Mouse (Mus musculus) hindbrain, embryonic 11.5 days (tissue): ENCODE measurements around the gene Vav2. TPM values are rescaled to one million over a fixed set of nuclear protein-coding genes. Genes with fewer than 3 reads are reported as not detected.

ENCODE experiments used
- ATAC-seq: fragments of 200-750 bp; cut with Nextera tagmentation; 2 replicates; pipeline ENCODE4 v1.8.0; 2017; ENCODE audit warnings: mild to moderate bottlenecking, moderate TSS enrichment, moderate library complexity; ENCODE audit not compliant: low FRiP score
- DNase-seq: peaks from one replicate; pipeline ENCODE4 v3.0.0-alpha.2; 2015; ENCODE audit warnings: low spot score
- H3K27ac ChIP-seq: fragments of 300-500 bp; sonication (generic); 2 replicates; pipeline ENCODE4 v1.5.1; 2014; ENCODE audit warnings: mild to moderate bottlenecking, low read depth, low read length
- H3K27me3 ChIP-seq: fragments of 300-500 bp; sonication (generic); 2 replicates; pipeline ENCODE4 v1.6.1; 2014; ENCODE audit warnings: mild to moderate bottlenecking, low read length, moderate library complexity, mixed read lengths; ENCODE audit not compliant: control insufficient read depth, insufficient read depth
- H3K36me3 ChIP-seq: fragments of 300-500 bp; sonication (generic); 2 replicates; pipeline ENCODE4 v1.6.1; 2014; ENCODE audit warnings: mild to moderate bottlenecking, low read length, moderate library complexity, mixed read lengths; ENCODE audit not compliant: control insufficient read depth, insufficient read depth
- H3K4me1 ChIP-seq: fragments of 300-500 bp; sonication (generic); replicated peaks from 2 replicates; pipeline ENCODE4 v1.6.1; 2014; ENCODE audit warnings: low read length, mixed read lengths; ENCODE audit not compliant: control insufficient read depth, insufficient read depth
- H3K4me2 ChIP-seq: fragments of 300-500 bp; sonication (generic); replicated peaks from 2 replicates; pipeline ENCODE4 v1.6.1; 2014; ENCODE audit warnings: mild to moderate bottlenecking, low read depth, low read length
- H3K4me3 ChIP-seq: fragments of 300-500 bp; sonication (generic); 2 replicates; pipeline ENCODE4 v1.5.1; 2014; ENCODE audit warnings: low read depth, low read length
- H3K9ac ChIP-seq: fragments of 300-500 bp; sonication (generic); 2 replicates; pipeline ENCODE4 v1.6.1; 2014; ENCODE audit warnings: low read depth, low read length
- H3K9me3 ChIP-seq: fragments of 300-500 bp; sonication (generic); 2 replicates; pipeline ENCODE4 v1.6.1; 2016; ENCODE audit warnings: low read length; ENCODE audit not compliant: control insufficient read depth
- WGBS: fragments of 180-500 bp; shearing (Covaris S2); extraction: QIAGEN DNeasy Blood & Tissue Kit; methylation state at CpG from one replicate; pipeline ENCODE4 v1.1.7; 2014; 5-methylcytosine and 5-hydroxymethylcytosine counted together
- polyA plus RNA-seq: library from polyadenylated mRNA; unstranded; fragments of >200 nt; fragmentation: Nextera tagmentation; extraction: Ambion mirVana; gene quantifications from 2 replicates; pipeline ENCODE4 v1.2.1, GENCODE M21; 2014

Vav2 gene
- polyA plus RNA-seq, 1 experiment from 2014 or later: 12.9 TPM

- Histone ChIP-seq H3K9me3 (no peaks in the 10 kb centered on the region), H3K4me1 (peaks cover 2% of the 10 kb centered on the region; the same call in 1 of the 2 replicates), H3K27ac (no peak overlapping the region), H3K9ac (no peak overlapping the region), H3K36me3 (peaks cover 14% of the 10 kb centered on the region), H3K4me2 (no peak overlapping the region), H3K27me3 (no peaks in the 10 kb centered on the region), H3K4me3 (no peak overlapping the region)
- DNase-seq (no peak), ATAC-seq (no peak)
- WGBS: 90% methylated on average over 3 of the region's 3 CpGs
Observed at GRCm38 (mm10) chr2:27445910-27446309, 19.1 kb upstream of the Vav2 start.

GRCm38 (mm10) chr2:27443450-27443708 lies 16.5 kb upstream of the Vav2 start:
- WGBS: 78% methylated on average over 5 of the region's 5 CpGs
- Histone ChIP-seq H3K4me3 (0 out of 2 replicates have a peak overlapping the region, but pooled peaks have one; percentile 64), H3K27ac (no peak overlapping the region), H3K9ac (no peak overlapping the region), H3K9me3 (no peaks in the 10 kb centered on the region), H3K36me3 (no peaks in the 10 kb centered on the region), H3K27me3 (no peaks in the 10 kb centered on the region), H3K4me2 (peak overlapping the region; percentile 86; the same call in 1 of the 2 replicates), H3K4me1 (peaks cover 2% of the 10 kb centered on the region; the same call in 1 of the 2 replicates)
- ATAC-seq (no peak), DNase-seq (no peak)

GRCm38 (mm10) chr2:27442708-27443449 lies 16.0 kb upstream of the Vav2 start:
- Histone ChIP-seq H3K27ac (peak overlapping the region; percentile 43; the same call in 1 of the 2 replicates), H3K4me2 (peak overlapping the region; percentile 86), H3K9ac (peak overlapping the region; percentile 80), H3K4me3 (peak overlapping the region; percentile 64), H3K36me3 (no peaks in the 10 kb centered on the region), H3K27me3 (no peaks in the 10 kb centered on the region), H3K9me3 (no peaks in the 10 kb centered on the region), H3K4me1 (peaks cover 2% of the 10 kb centered on the region; the same call in 1 of the 2 replicates)
- ATAC-seq (peak; percentile 61), DNase-seq (no peak)
- 32% methylated on average over 20 of the region's 20 CpGs for WGBS

- Histone ChIP-seq H3K27me3 (no peaks in the 10 kb centered on the region), H3K4me3 (peak within 1 kb of the TSS; percentile 64), H3K27ac (peak within 1 kb of the TSS; percentile 75), H3K4me2 (peak within 1 kb of the TSS; percentile 86), H3K4me1 (peaks cover 2% of the 10 kb centered on the region; the same call in 1 of the 2 replicates), H3K36me3 (no peaks in the 10 kb centered on the region), H3K9ac (peak within 1 kb of the TSS; percentile 80), H3K9me3 (no peaks in the 10 kb centered on the region)
- peak; percentile 100 for DNase-seq
- WGBS: 2% methylated on average over 36 of the region's 36 CpGs
- peak; percentile 91 for ATAC-seq
Observed at GRCm38 (mm10) chr2:27441767-27442707, 15.2 kb upstream of the Vav2 start, which contains the start of gene Brd3os. Brd3os (plus strand) TSS chr2:27442324.

- peaks cover 2% of the 10 kb centered on the region; the same call in 1 of the 2 replicates for H3K4me1 ChIP-seq
- H3K36me3 ChIP-seq: no peaks in the 10 kb centered on the region
- no peak overlapping the region for H3K27ac ChIP-seq
- no peak overlapping the region for H3K9ac ChIP-seq
- H3K4me2 ChIP-seq: no peak overlapping the region
- no peaks in the 10 kb centered on the region for H3K27me3 ChIP-seq
- WGBS: 24% methylated on average over 11 of the region's 11 CpGs
- H3K9me3 ChIP-seq: no peaks in the 10 kb centered on the region
- no peak for DNase-seq
- no peak for ATAC-seq
- no peak overlapping the region for H3K4me3 ChIP-seq
Observed at GRCm38 (mm10) chr2:27438281-27438680, 11.4 kb upstream of the Vav2 start.

GRCm38 (mm10) chr2:27437876-27438275 lies 11.0 kb upstream of the Vav2 start:
- 62% methylated on average over 1 of the region's 1 CpGs for WGBS
- Histone ChIP-seq H3K4me1 (no peaks in the 10 kb centered on the region), H3K9me3 (no peaks in the 10 kb centered on the region), H3K9ac (no peak overlapping the region), H3K27ac (no peak overlapping the region), H3K36me3 (no peaks in the 10 kb centered on the region), H3K4me3 (no peak overlapping the region), H3K27me3 (no peaks in the 10 kb centered on the region), H3K4me2 (no peak overlapping the region)
- DNase-seq: no peak
- no peak for ATAC-seq

GRCm38 (mm10) chr2:27432599-27432998 lies 5.8 kb upstream of the Vav2 start:
- no peaks in the 10 kb centered on the region for H3K27me3 ChIP-seq
- no peak overlapping the region for H3K4me2 ChIP-seq
- no peak overlapping the region for H3K4me3 ChIP-seq
- 69% methylated on average over 2 of the region's 2 CpGs for WGBS
- no peak overlapping the region for H3K27ac ChIP-seq
- H3K9me3 ChIP-seq: no peaks in the 10 kb centered on the region
- DNase-seq: no peak
- no peak overlapping the region for H3K9ac ChIP-seq
- ATAC-seq: no peak
- 0 out of 2 replicates have a peak, but pooled peaks cover 3% of the 10 kb centered on the region for H3K4me1 ChIP-seq
- H3K36me3 ChIP-seq: no peaks in the 10 kb centered on the region

GRCm38 (mm10) chr2:27430621-27431020 lies 3.8 kb upstream of the Vav2 start:
- H3K9ac ChIP-seq: no peak overlapping the region
- no peaks in the 10 kb centered on the region for H3K36me3 ChIP-seq
- no peak overlapping the region for H3K4me3 ChIP-seq
- no peak overlapping the region for H3K27ac ChIP-seq
- no peaks in the 10 kb centered on the region for H3K27me3 ChIP-seq
- no peak for ATAC-seq
- H3K4me2 ChIP-seq: no peak overlapping the region
- no peaks in the 10 kb centered on the region for H3K9me3 ChIP-seq
- 0 out of 2 replicates have a peak, but pooled peaks cover 3% of the 10 kb centered on the region for H3K4me1 ChIP-seq
- 93% methylated on average over 7 of the region's 7 CpGs for WGBS
- DNase-seq: no peak
